Mouse (Mus musculus): ENCODE measurements around the gene Lbhd2. TPM values are rescaled to one million over a fixed set of nuclear protein-coding genes. Genes with fewer than 3 reads are reported as not detected.

Lbhd2 gene
- total RNA-seq, 2 experiments from 2014 or later: not detected

- intact Hi-C loops (cut with DNase I): loop anchor here (5.0 kb wide), 1 partner anchor 218 kb away; no protein-coding TSS in a partner anchor
These were observed 22.6 kb downstream of the Lbhd2 start for GRCm38 (mm10) chr12:111428961-111429911.

GRCm38 (mm10) chr12:111430049-111430867 lies 23.6 kb downstream of the Lbhd2 start:
- intact Hi-C loops (cut with DNase I): loop anchor here (2.0 kb wide), 1 partner anchor 17 kb away; no protein-coding TSS in a partner anchor
- DNase-seq: peak in 1 of 2 experiments; percentile 58

More at GRCm38 (mm10) chr12:111428961-111429911, 22.6 kb downstream of the Lbhd2 start:
- peak; percentile 63 to 64 for DNase-seq

- intact Hi-C loops (cut with DNase I): loop anchor here (2.0 kb wide), 1 partner anchor 16 kb away; no protein-coding TSS in a partner anchor
- peak in 1 of 2 experiments; percentile 39 for DNase-seq
These were observed 24.5 kb downstream of the Lbhd2 start for GRCm38 (mm10) chr12:111430868-111431817.

- DNase-seq: no peak
- intact Hi-C loops (cut with DNase I): no loop called here
These were observed 25.5 kb downstream of the Lbhd2 start for GRCm38 (mm10) chr12:111432097-111432496.

- DNase-seq: no peak
- intact Hi-C loops (cut with DNase I): no loop called here
These were observed 26.2 kb downstream of the Lbhd2 start for GRCm38 (mm10) chr12:111432751-111433331.

- intact Hi-C loops (cut with DNase I): no loop called here
These were observed 27.6 kb downstream of the Lbhd2 start for GRCm38 (mm10) chr12:111434164-111434744.

GRCm38 (mm10) chr12:111434745-111435327 lies 28.2 kb downstream of the Lbhd2 start:
- DNase-seq: peak in 1 of 2 experiments; percentile 44
- intact Hi-C loops (cut with DNase I): no loop called here

More at GRCm38 (mm10) chr12:111434164-111434744, 27.6 kb downstream of the Lbhd2 start:
- no peak for DNase-seq

GRCm38 (mm10) chr12:111436170-111436569 lies 29.6 kb downstream of the Lbhd2 start:
- no peak for DNase-seq
- intact Hi-C loops (cut with DNase I): no loop called here

- intact Hi-C loops (cut with DNase I): no loop called here
- peak in 1 of 2 experiments; percentile 46 for DNase-seq
These were observed 30.0 kb downstream of the Lbhd2 start for GRCm38 (mm10) chr12:111436640-111437039.

- no peak for DNase-seq
- intact Hi-C loops (cut with DNase I): no loop called here
These were observed 30.8 kb downstream of the Lbhd2 start for GRCm38 (mm10) chr12:111437222-111437900.

GRCm38 (mm10) chr12:111438850-111439249 lies 32.2 kb downstream of the Lbhd2 start:
- no peak for DNase-seq

GRCm38 (mm10) chr12:111440701-111441373 lies 34.2 kb downstream of the Lbhd2 start:
- intact Hi-C loops (cut with DNase I): no loop called here
- DNase-seq: no peak

More at GRCm38 (mm10) chr12:111438850-111439249, 32.2 kb downstream of the Lbhd2 start:
- intact Hi-C loops (cut with DNase I): no loop called here

- peak in 1 of 2 experiments; percentile 14 for DNase-seq
- intact Hi-C loops (cut with DNase I): no loop called here
These were observed 34.9 kb downstream of the Lbhd2 start for GRCm38 (mm10) chr12:111441523-111441922.

GRCm38 (mm10) chr12:111442309-111443010 lies 35.9 kb downstream of the Lbhd2 start, which contains the start of gene Tnfaip2:
Gene Tnfaip2 (plus strand): TSS chr12:111442469.
- intact Hi-C loops (cut with DNase I): no loop called here
- peak; percentile 88 to 90 for DNase-seq

GRCm38 (mm10) chr12:111443011-111443870 lies 36.6 kb downstream of the Lbhd2 start:
- DNase-seq: peak in 1 of 2 experiments; percentile 70
- intact Hi-C loops (cut with DNase I): no loop called here

Data from heart, postnatal 14 days (tissue).